9 mouse cellular contexts compared by ENCODE assay signal in the genomic region with DNA sequence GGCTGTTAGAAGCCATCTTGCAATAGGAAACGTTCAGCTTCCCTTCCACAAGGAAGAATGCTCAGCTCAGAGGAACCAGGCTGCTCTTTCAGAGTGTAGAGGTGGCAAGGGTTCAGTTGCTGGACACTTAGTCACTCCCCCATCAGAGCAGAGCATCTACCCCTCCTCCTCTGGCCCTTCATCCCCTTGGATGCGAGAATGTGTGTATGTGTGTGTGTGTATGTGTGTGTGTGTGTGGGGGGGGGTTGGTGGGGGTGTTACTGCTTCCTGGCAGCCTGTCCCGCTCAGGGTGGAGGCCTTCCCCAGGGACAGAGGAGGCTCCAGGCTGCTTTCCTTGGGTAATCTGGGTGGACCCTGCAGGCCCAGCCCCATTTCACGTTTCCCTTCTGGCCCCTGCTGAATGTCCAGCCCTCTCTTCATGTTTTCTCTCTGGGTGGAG.
DNase-seq lines count a peak whose midpoint lies in the region; ATAC-seq lines count a peak whose summit lies in the region.
"Had no signal": no experiment of that assay in that cellular context is flagged by ENCODE, and none has a peak within 500 bp of the region (broad histone marks: within the 10 kb centered on the region; RNA-seq: fewer than 3 reads in every experiment).

No protein-coding gene starts in this region.

- no peak for ATAC-seq in inflammation-experienced regulatory T-cells, adult 6 months
- no peak for ATAC-seq in frontal cortex, adult (ENCODE audit: low TSS enrichment)

- peak; percentile 69 for DNase-seq in kidney, adult 11 months
- no peak for DNase-seq in kidney, adult 18-20 months
- peak; percentile 99 for DNase-seq in heart, adult 11 months
- DNase-seq in kidney, adult 8-10 months: peak; percentile 30 to 69
- DNase-seq in lung, postnatal 4 days: peak; percentile 61 to 83
- no peak for DNase-seq in right cerebral cortex, adult 18-20 months
- DNase-seq: left cerebral cortex, postnatal 4 days had no signal

Comparison
In these comparisons a context has a peak if more than half of its experiments do, and no peak if none do; other contexts are left out.
1. DNase-seq: peak in kidney, adult 11 months (single experiment), heart, adult 11 months (single experiment), kidney, adult 8-10 months (2 of 2) and lung, postnatal 4 days (2 of 2); none in kidney, adult 18-20 months (single experiment) and right cerebral cortex, adult 18-20 months (single experiment).